Mouse (Mus musculus): ENCODE measurements around the gene Ccdc8.
A peak's percentile ranks its signal among the peaks of the same experiment; 100 is the strongest.

The Ccdc8 gene

GRCm38 (mm10) chr7:16976298-16976697, 16.2 kb upstream of the Ccdc8 start:
- no peak for DNase-seq (ENCODE audit: inconsistent ontology term)

DNA sequence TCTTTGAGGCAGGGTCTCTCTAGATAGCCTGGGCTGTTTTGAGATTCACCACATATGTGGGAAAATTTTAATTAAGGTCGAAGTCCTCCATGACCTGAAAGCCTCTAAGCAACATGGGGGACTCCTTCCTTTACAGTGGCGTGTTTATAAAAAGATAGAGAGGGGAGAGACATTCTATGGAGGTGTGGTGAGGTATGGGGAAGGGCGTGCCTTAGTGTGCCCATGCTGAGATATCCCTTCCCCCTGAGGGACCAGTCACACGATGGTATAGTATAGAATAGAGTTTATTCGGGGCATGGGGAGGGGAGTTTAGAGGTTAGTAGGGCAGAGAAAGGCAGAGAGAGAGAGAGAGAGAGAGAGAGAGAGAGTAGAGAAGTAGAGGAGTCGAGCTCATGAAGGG, 14.3 kb upstream of the Ccdc8 start:
- no peak for DNase-seq (ENCODE audit: inconsistent ontology term)

DNA sequence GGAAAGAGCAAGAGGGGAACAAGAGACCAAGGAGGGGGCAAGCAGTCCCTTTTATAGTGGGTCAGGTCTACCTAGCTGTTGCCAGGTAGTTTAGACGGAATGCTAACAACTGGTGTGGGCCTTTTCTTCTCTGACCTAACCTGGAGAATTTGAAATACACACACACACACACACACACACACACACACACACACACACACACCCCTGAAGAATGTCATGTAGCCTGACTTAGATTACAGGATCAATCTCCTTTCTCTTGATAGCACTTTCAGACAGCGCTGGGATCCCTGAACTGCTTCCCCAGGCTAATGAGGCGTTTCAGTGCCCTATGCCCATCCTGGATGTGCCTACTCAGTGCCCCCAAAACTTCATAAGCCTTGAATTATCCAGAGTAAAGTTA, 13.9 kb upstream of the Ccdc8 start:
- DNase-seq (ENCODE audit: inconsistent ontology term): no peak

- peak; percentile 74 for DNase-seq (ENCODE audit: inconsistent ontology term)
Measured at GRCm38 (mm10) chr7:16980348-16980747, 12.2 kb upstream of the Ccdc8 start.

DNA sequence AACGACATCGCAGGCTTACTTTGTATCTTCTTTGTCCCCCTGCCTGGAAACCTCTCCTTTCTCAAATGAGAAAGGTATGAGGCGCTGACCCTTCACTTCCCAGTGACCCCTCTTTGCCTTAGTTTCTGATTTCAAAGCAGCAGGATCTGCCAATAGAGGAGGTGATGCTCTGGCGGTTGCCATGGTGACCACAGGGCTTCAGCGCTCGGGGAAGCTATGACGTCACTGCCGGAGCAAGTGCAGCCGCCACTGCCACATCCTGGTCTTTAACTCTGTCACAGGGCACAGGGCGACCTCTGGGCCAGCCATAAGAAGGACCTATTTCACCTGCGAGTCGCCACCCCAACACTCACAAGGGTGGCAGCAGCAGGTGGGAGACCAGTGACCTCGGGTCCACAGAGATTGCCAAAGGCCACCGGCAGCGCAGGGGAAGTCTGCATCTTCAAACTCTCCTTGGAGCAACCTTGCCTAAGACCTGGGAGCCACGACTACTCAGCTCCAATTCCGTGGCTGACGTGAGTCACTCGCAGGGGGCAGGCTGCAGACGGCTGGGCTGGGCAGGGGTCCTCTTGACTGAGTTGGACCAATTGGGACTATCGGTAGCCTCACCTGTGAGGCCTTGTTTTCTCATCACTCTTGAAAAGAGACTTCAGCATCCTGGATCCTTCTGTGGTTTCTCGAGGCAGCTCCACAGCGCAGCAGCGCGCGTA, 9.5 kb upstream of the Ccdc8 start, which contains the start of gene Gm42372:
Gm42372 (plus strand) TSS at position 228 of the 710 bp plus-strand sequence.
- DNase-seq (ENCODE audit: inconsistent ontology term): peak; percentile 68

DNA sequence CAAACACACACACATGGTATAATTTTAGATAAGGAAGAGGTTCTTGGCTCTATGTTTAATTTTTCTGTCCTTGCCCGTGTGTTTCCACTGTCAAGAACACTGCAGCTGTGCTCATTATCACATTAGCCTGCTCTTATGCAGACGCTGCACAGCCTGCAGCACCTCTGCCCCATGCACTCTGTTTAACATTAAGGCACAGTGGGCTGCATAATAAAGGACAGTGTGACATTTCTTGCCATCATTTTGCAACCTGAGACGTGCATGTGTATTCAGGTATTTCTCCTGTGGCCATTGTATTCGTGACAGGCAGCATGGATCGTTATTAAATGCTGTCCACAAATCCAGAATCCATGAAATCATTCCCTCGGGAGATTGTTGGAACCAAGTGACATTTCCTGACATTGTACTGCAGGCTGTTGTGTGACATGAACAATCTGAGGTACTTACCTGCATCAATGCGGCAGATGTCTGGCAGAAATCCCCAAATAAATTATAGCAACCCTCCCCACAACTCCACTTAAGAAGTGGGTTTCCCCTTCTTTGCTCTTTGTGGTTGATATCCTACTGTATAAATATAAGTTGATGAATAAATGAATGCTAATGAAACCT, 4.9 kb upstream of the Ccdc8 start:
- DNase-seq (ENCODE audit: inconsistent ontology term): no peak

DNA sequence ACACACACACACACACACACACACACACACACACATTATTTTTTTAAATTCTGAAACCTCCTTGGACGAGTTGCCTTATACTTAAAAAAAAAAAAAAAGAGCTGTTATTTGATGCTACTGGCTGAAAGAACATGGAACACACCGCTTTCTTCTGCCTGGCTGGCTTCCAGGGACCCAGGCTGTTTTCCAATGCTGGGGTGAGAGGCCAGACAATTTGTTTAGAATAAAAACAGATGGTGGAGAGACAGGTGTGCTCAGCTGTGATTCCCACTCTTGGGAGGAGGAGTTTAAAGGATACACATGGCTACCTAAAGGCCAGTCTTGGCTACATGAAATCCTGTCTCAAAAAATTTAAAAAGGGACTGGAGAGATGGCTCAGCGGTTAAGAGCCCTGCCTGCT, 4.1 kb upstream of the Ccdc8 start:
- no peak for DNase-seq (ENCODE audit: inconsistent ontology term)

DNA sequence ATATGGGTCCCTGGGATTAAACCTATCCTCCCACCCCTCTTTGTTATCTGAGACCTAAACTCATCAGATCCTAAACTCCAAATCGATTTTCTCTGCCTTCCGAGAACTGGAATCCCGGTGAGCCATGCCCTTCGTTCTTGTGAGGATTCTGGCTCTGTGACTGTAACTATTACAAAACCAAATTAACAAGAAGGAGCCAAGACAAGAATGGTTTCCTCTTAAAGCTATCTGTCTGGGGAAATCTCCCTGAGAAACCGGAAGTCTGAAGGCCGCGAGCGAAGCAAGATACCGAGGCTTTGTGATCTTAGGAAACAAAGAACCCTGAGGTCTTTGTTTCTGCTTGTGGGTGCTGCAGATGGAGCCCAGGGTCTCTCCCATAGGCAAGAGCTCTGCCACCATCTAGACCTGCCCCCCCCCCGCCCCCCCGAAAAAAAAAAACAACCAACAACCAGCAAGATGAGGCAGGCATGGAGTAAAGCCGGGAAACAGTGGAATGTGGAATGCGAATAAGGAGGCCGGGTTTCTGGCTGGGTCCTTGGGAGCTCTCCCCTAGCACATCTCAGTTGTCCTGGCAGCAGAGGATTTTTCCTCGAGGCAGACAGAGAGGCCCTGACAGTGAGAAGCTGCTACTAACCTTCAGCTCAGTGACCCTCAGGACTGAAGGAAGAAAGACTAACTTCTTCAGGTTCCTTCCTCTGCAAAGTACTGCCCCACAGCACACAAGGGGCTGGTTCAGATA, 2.3 kb upstream of the Ccdc8 start:
- DNase-seq (ENCODE audit: inconsistent ontology term): peak; percentile 24

DNA sequence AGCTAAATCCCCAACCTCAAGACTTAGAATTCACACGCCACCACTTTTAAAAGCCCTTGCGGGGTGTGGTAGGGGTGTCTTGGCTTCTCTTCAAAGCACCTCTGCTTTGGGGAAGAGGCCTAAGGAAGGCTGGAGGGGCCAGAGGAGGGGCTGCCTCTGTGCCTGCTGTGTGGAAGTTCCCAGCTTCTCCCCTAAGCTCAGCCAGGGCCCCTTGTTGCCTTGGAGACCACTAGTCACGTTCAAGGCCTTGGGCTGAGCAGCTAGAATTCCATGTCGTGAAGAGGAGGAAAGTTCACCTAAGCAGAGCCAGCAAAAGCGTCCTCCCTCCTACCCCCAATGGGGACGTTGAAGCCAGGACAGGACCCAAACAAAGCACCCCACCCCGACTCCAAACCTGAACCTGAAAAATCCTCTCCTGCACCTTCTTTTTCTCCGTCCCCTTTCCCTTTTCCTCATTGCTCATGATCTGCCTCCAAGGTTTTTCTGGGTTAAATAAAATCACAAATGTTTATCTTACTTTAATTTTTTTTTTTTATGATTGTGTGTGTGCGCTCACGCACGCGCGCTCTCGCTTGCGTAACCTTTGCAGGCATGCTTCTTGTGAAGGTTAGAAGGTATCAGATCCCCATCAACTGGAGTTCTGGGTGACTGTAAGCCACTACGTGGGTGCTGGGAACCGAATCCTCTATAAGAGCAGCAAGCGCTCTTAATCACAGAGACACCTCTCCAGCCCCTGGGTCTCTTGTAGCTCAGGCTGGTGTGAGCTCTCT, 642 bp upstream of the Ccdc8 start:
- DNase-seq (ENCODE audit: inconsistent ontology term): no peak

DNA sequence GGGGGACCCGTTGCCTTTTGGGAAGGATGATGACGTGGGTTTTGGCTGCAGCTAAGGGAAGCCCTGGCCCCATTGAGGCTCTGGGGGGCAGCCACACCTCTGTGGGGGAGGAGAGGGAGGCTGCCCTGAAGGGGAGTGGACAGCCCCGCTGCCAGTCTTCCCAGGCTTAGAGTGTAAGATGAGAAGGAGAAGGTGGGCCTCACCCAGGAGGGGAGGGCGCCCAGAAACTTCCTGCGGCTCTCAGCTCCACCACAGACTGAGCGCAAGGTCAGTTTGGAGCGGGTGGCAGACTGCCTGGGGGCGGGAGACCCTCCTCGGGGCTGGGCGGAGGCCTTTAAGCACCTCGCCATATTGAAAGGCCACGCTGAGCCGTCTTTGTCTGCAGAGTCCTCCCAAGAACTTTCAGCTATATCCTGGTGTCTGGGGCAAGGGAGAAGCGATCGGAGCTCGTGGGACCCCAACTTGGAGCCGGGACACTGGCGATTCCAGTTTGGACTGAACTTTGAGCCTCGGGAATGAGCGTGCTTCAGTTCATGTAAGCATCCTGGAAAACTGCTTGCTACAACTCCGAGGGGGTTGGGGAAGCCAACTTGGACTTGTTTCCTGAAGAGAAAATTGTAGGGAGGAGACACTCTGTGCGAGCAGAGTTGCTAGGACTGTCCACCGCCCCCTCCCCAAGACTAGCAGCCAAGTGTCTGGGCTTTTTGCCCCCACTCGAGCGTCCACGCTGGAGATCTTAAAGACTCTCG, 1.3 kb downstream of the Ccdc8 start:
- DNase-seq (ENCODE audit: inconsistent ontology term): peak; percentile 88

DNA sequence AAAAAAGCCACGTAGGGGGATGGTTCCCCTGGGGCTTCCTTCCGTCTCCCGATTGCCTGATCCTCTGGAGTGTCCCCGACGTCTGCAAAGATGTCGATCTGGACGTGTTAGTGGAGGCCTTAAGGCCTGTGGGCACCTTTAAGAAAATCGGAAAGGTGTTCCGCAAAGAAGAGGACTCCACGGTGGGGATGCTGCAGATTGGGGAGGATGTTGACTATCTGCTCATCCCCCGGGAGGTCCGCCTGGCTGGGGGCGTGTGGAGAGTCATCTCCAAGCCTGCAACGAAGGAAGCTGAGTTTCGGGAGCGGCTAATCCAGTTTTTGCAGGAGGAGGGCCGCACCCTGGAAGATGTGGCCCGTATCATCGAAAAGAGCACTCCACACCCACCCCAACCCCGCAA, 1.9 kb downstream of the Ccdc8 start:
- DNase-seq (ENCODE audit: inconsistent ontology term): no peak

GRCm38 (mm10) chr7:16995345-16995744, 2.8 kb downstream of the Ccdc8 start:
- no peak for DNase-seq (ENCODE audit: inconsistent ontology term)

- no peak for DNase-seq (ENCODE audit: inconsistent ontology term)
Measured at GRCm38 (mm10) chr7:16999233-16999632, 6.7 kb downstream of the Ccdc8 start.

DNA sequence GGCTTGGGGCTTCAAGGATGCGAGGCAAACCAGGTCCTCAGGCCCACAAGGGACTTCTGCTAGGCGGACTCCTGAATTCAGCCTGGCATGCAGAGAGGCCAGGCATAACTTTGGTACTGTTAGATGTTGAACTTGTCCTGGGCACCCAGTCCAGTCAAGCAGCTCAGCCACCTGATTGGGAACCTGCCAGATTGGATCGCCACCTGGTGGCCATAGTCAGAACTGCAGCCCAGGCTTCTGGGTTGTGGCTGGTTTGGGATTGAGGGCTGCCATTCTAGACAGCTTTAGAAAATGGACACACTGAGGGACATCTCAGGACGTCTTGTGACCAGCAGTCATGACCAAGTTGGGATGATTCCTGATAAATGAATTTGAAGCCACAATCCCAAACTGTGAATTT, 7.1 kb downstream of the Ccdc8 start:
- DNase-seq (ENCODE audit: inconsistent ontology term): peak; percentile 65

DNA sequence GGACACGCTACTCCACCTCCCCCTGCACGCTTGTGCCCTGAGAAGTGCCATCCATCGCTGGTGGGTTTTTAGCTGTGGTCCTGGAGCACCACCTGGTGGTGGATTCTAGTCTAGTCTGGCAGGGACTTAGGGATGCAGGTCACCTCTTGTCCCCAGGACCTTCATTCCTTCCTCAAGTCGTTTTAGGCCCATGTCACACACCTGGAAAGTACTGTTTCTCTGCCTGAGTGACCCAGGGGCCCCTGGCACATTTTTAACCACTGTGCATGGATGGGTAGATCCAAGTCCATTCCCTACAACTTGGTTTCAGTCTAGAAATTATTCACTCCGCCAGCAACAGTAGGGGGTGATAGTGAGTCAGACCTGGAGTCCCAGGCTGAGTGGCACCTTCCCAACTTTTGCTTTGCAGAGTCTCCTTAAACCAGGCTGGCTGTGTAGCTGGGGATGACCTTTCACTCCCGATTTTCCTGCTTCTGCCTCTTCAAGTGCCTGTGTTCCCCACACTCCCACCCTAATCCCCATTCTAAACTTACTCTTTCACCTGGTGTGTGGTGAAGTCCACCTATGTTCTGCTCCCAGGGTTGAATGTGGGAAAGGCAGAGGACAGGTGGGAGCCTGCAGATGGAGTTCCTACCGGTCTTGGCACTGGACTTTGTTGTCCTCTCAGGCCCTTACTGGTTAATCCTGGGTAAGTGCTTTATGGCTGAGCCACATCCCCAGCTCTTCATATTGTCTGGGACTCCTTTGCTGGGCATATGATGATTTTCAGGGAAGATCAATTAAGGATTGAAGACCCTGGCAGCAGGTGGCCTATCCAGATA, 10.1 kb downstream of the Ccdc8 start:
- peak; percentile 85 for DNase-seq (ENCODE audit: inconsistent ontology term)

- DNase-seq (ENCODE audit: inconsistent ontology term): peak; percentile 27
Measured at GRCm38 (mm10) chr7:17003230-17003960, 10.9 kb downstream of the Ccdc8 start.

DNA sequence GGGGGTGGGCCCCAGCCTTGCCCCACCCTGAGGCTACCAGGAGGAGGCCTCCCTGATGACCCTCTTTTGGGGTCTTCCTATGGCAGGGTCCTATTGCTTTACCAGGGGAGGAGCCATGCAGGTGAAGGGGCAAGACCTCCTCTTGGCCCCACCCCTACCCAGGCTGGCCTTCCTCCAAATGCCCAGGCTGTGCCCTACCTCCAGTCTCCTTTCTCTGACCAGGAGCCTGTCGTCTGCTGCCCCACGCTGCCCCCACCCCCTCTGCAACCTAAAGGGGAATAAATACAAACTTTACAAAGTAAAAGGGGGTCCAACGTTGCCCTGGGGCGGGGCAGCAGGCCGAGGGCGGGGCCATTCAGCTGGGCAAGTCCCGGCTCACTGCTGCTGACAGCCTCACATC, 12.2 kb downstream of the Ccdc8 start:
- DNase-seq (ENCODE audit: inconsistent ontology term): no peak

DNA sequence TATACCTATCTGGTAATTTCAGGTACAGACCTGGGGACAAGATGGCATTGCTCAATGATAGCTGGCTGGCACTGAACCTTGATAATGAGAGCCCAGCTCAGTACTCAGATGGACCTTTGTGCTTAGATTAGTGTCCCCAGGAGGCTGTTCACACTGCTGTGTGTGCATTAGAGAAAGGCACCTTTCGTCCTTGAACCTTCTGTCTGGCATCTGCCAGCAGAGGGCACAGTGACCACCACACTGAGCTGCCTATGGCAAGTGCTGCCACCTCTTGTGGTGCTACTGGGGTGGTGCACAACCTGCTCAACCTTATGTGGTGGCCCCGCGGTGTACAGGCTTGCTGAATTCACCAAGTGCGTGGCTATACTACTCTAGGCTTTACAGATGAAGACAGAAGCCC, 14.8 kb downstream of the Ccdc8 start:
- peak; percentile 33 for DNase-seq (ENCODE audit: inconsistent ontology term)

DNA sequence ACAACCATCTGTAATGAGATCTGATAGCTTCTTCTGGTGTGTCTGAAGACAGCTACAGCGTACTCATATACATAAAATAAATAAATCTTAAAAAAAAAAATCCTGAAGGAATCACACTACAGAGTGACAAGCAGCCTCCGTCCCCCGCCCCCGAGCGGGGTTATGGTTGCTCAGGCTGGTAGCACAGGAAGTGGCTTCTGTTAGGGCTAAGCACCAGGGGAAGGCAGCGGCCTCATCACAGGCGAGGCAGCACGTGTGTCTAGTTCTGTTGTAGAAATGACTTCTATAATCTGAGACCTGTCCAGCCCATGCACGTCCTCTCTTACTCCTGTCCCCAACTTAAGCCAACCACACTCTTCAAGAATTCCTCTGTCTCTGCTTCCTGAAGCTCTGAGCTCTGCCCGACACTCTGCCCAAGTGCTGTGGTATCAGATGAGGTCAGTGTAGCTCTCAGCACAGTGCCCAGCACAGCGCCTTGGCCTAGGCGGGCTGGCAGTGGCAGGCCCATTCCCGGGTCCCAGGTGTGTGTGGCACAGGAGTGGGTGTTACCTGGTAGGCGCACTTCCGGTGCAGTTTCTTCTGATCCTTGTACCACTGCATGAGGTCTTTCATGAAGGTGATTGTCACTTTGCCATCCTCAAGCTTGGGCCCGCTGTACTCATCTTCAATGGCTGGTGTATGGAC, 17.0 kb downstream of the Ccdc8 start:
- no peak for DNase-seq (ENCODE audit: inconsistent ontology term)

Measured in Muller cell, postnatal 12 days (primary cell).